Comparison of ENCODE assay signal across 8 mouse cellular contexts in the genomic region with DNA sequence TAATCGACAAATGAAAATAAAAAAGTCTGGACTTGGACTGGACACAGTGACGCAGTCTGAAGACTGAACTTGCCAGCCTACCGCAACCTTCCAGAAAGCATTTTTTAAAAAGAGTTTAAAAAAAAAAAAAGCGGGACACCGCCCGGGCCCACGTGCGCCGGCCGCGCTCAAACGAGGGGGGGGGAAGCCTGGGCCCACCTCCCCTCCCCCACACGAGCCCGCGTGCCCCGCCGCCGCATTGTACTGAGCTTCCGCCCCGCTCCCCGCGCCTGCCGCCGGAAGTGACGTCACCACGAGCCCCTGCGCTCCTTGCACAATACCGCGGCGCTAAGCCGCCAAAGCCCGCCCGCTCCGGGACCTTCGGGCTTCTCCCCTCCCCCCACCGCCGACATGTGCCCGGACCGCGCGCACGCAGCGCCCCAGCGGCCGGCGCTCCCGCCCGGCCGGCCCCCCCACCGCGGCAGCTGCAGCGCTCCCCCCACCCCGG. TPM values are rescaled to one million over a fixed set of nuclear protein-coding genes. Genes with fewer than 3 reads are reported as not detected.
A peak's percentile ranks its signal among the peaks of the same experiment; 100 is the strongest.
DNase-seq lines count a peak whose midpoint lies in the region; ATAC-seq and TF ChIP-seq lines count a peak whose summit lies in the region.

No protein-coding gene starts in this region.

- H3K27me3 ChIP-seq in heart, embryonic 11.5 days (ENCODE audit: control insufficient read depth, insufficient read depth, low read length): no peaks in the 10 kb centered on the region
- H3K27me3 ChIP-seq in kidney, embryonic 16.5 days (ENCODE audit: insufficient read depth, low read length): no peaks in the 10 kb centered on the region
- H3K27me3 ChIP-seq in liver, adult 2 months (ENCODE audit: control insufficient read depth, insufficient read depth, low read length): no peaks in the 10 kb centered on the region

- DNase-seq in A20 (ENCODE audit: low read depth, low spot score): peak; percentile 95
- peak; percentile 69 for DNase-seq in liver, adult 2 months (ENCODE audit: extremely low read depth, low read depth, low spot score)
- peak; percentile 93 to 94 for DNase-seq in spleen, postnatal 36 days (ENCODE audit: low spot score in 2 of 2)

- peak overlapping the region; percentile 96 for H3K27ac ChIP-seq in bone marrow macrophage, adult 2 months (ENCODE audit: insufficient read depth, low read depth, low read length)
- peak overlapping the region; percentile 84 for H3K27ac ChIP-seq in embryonic fibroblast, embryonic 13.5 days (ENCODE audit: insufficient read depth, low read length)
- H3K27ac ChIP-seq in heart, embryonic 11.5 days (ENCODE audit: low read depth, low read length): peak overlapping the region; percentile 100
- H3K27ac ChIP-seq in kidney, embryonic 16.5 days (ENCODE audit: low read length): peak overlapping the region; percentile 99
- peak overlapping the region; percentile 82 for H3K27ac ChIP-seq in liver, adult 2 months (replicated peaks; ENCODE audit: insufficient read depth, low read depth, low read length)

- H3K4me3 ChIP-seq in bone marrow macrophage, adult 2 months (ENCODE audit: insufficient read depth, low read length): peak overlapping the region; percentile 91
- peak overlapping the region; percentile 100 for H3K4me3 ChIP-seq in embryonic fibroblast, embryonic 13.5 days (ENCODE audit: insufficient read depth, low read length)
- peak overlapping the region; percentile 100 for H3K4me3 ChIP-seq in heart, embryonic 11.5 days (ENCODE audit: low read depth, low read length)
- H3K4me3 ChIP-seq in kidney, embryonic 16.5 days (ENCODE audit: low read length): peak overlapping the region; percentile 100
- H3K4me3 ChIP-seq in liver, adult 2 months (ENCODE audit: insufficient read depth, low read depth, low read length): peak overlapping the region; percentile 91

- peaks cover 24% of the 10 kb centered on the region for H3K36me3 ChIP-seq in heart, embryonic 11.5 days (ENCODE audit: control insufficient read depth, insufficient read depth, low read length)
- peaks cover 26% of the 10 kb centered on the region for H3K36me3 ChIP-seq in kidney, embryonic 16.5 days (ENCODE audit: insufficient read depth, low read length)
- H3K36me3 ChIP-seq in liver, adult 2 months (ENCODE audit: control insufficient read depth, insufficient read depth, low read length): peaks cover 35% of the 10 kb centered on the region

- TF ChIP-seq POLR2A in bone marrow macrophage, adult 2 months (IDR thresholded peaks at IDR 0.05; ENCODE audit: borderline replicate concordance, low read depth, low read length): no peak
- peak; percentile 22; the same call in 1 of the 2 replicates for TF ChIP-seq POLR2A in embryonic fibroblast, embryonic 13.5 days (IDR thresholded peaks at IDR 0.05; ENCODE audit: low read depth, low read length)
- TF ChIP-seq POLR2A in liver, adult 2 months (IDR thresholded peaks at IDR 0.05; ENCODE audit: extremely low read depth, insufficient read depth, low read length): no peak

- H3K4me2 ChIP-seq in heart, embryonic 11.5 days: peak overlapping the region; percentile 77
- peak overlapping the region; percentile 72 for H3K4me2 ChIP-seq in kidney, embryonic 16.5 days (replicated peaks; ENCODE audit: low read depth, low read length)

- under 1% methylated on average over 45 of the region's 53 CpGs for WGBS in heart, embryonic 11.5 days (ENCODE audit: insufficient replicate concordance)
- WGBS in kidney, embryonic 16.5 days: 1% methylated on average over 48 of the region's 53 CpGs
- 2% methylated on average over 41 of the region's 53 CpGs for WGBS in liver, adult 2 months

- H3K79me2 ChIP-seq in liver, adult 2 months (ENCODE audit: control insufficient read depth, insufficient read depth, low read length): peaks cover 13% of the 10 kb centered on the region

- no peak for TF ChIP-seq CTCF in bone marrow macrophage, adult 2 months (IDR thresholded peaks at IDR 0.05; ENCODE audit: low read depth, low read length)
- TF ChIP-seq CTCF in embryonic fibroblast, embryonic 13.5 days (IDR thresholded peaks at IDR 0.05; ENCODE audit: borderline replicate concordance, insufficient read depth, low read length): no peak
- no peak for TF ChIP-seq CTCF in liver, adult 2 months (IDR thresholded peaks at IDR 0.05; ENCODE audit: low read depth, low read length)

- ATAC-seq in heart, embryonic 11.5 days (replicated peaks; ENCODE audit: insufficient number of reproducible peaks, low FRiP score, low TSS enrichment): peak; percentile 91
- ATAC-seq in kidney, embryonic 16.5 days (ENCODE audit: low FRiP score, low TSS enrichment): peak; percentile 94
- ATAC-seq in monocyte, adult 5-6 weeks (replicated peaks; ENCODE audit: insufficient number of reproducible peaks, low FRiP score, low TSS enrichment, poor library complexity, severe bottlenecking): peak; percentile 59

- peaks cover 29% of the 10 kb centered on the region for H3K4me1 ChIP-seq in bone marrow macrophage, adult 2 months (ENCODE audit: control insufficient read depth, insufficient read depth, low read length)
- peaks cover 4% of the 10 kb centered on the region; the same call in 1 of the 2 replicates for H3K4me1 ChIP-seq in embryonic fibroblast, embryonic 13.5 days (ENCODE audit: control insufficient read depth, insufficient read depth, low read length)
- peaks cover 16% of the 10 kb centered on the region; the same call in 1 of the 2 replicates for H3K4me1 ChIP-seq in heart, embryonic 11.5 days (ENCODE audit: control insufficient read depth, insufficient read depth, low read length)
- H3K4me1 ChIP-seq in kidney, embryonic 16.5 days (ENCODE audit: insufficient read depth, low read length): peaks cover 15% of the 10 kb centered on the region
- peaks cover 19% of the 10 kb centered on the region for H3K4me1 ChIP-seq in liver, adult 2 months (ENCODE audit: control insufficient read depth, insufficient read depth, low read length)

- H3K9ac ChIP-seq in heart, embryonic 11.5 days (ENCODE audit: low read depth, low read length): peak overlapping the region; percentile 100
- peak overlapping the region; percentile 100 for H3K9ac ChIP-seq in kidney, embryonic 16.5 days (replicated peaks; ENCODE audit: low read length)
- peak overlapping the region; percentile 96 for H3K9ac ChIP-seq in liver, adult 2 months (ENCODE audit: low read depth, low read length)

- no peaks in the 10 kb centered on the region for H3K9me3 ChIP-seq in heart, embryonic 11.5 days (replicated peaks; ENCODE audit: control insufficient read depth, low read length)
- no peaks in the 10 kb centered on the region for H3K9me3 ChIP-seq in kidney, embryonic 16.5 days (ENCODE audit: low read length)

RNA-seq across cellular contexts. Expression of a gene that starts 1.3 kb away (rescaled TPM):
- polyA plus RNA-seq in bone marrow macrophage, adult 2 months (2012; ENCODE audit: insufficient read depth, insufficient read length, missing spikeins): 534 and 556 TPM in 2 replicates
- polyA plus RNA-seq in embryonic fibroblast, embryonic 13.5 days (2011; ENCODE audit: insufficient read length, low read depth, missing spikeins): 522 and 619 TPM in 2 replicates
- polyA plus RNA-seq in heart, embryonic 11.5 days (2014; fragmentation: Nextera tagmentation; extraction: Ambion mirVana): 379 and 381 TPM in 2 replicates
- 259 and 263 TPM in 2 replicates for polyA plus RNA-seq in kidney, embryonic 16.5 days (2015; fragmentation: Nextera tagmentation; extraction: Ambion mirVana)
- 137 and 162 TPM in 2 replicates for total RNA-seq in liver, adult 2 months (2014; rRNA removed)
- 32.6 and 33.0 TPM in 2 replicates for polyA plus RNA-seq in liver, adult 2 months (2012; rRNA removed)
- 385 to 507 TPM (median 405 TPM) in 3 replicates for total RNA-seq in monocyte, adult 5-6 weeks (2017)

RNA-seq across cellular contexts. Expression of a gene that starts 17.4 kb away (rescaled TPM):
- 73.7 and 80.6 TPM in 2 replicates for polyA plus RNA-seq in bone marrow macrophage, adult 2 months (2012; ENCODE audit: insufficient read depth, insufficient read length, missing spikeins)
- polyA plus RNA-seq in embryonic fibroblast, embryonic 13.5 days (2011; ENCODE audit: insufficient read length, low read depth, missing spikeins): 55.7 and 66.8 TPM in 2 replicates
- polyA plus RNA-seq in heart, embryonic 11.5 days (2014; fragmentation: Nextera tagmentation; extraction: Ambion mirVana): 174 and 178 TPM in 2 replicates
- polyA plus RNA-seq in kidney, embryonic 16.5 days (2015; fragmentation: Nextera tagmentation; extraction: Ambion mirVana): 111 and 124 TPM in 2 replicates
- total RNA-seq in liver, adult 2 months (2014; rRNA removed): 25.2 and 29.3 TPM in 2 replicates
- 12.8 and 19.6 TPM in 2 replicates for polyA plus RNA-seq in liver, adult 2 months (2012; rRNA removed)
- total RNA-seq in monocyte, adult 5-6 weeks (2017): 99.3 to 162 TPM (median 133 TPM) in 3 replicates

Comparison
In these comparisons a context has a peak if more than half of its experiments do, and no peak if none do; other contexts are left out.
1. Peak in every context shown above with its lines: DNase-seq, ATAC-seq, H3K4me3 ChIP-seq and H3K27ac ChIP-seq.